Mouse (Mus musculus) ES-Bruce4 (cell line): ENCODE measurements at regions not wholly inside any gene's neighbourhood (a gene's known extent, or its start where the extent isn't known, plus 50 kb on each side); places are given as distances from the start of the nearest gene placed in this dataset.

ENCODE experiments used
- CTCF ChIP-seq: IDR thresholded peaks from one replicate; pipeline ENCODE4 v1.8.1; 2011; ENCODE audit warnings: low read depth, low read length
- EP300 ChIP-seq: IDR thresholded peaks from 2 replicates; pipeline ENCODE4 v1.6.1; 2011; ENCODE audit warnings: low read depth, low read length; ENCODE audit not compliant: insufficient read depth
- POLR2A ChIP-seq: IDR thresholded peaks from one replicate; pipeline ENCODE4 v1.8.1; 2011; ENCODE audit warnings: low read length; ENCODE audit not compliant: insufficient read depth

DNA sequence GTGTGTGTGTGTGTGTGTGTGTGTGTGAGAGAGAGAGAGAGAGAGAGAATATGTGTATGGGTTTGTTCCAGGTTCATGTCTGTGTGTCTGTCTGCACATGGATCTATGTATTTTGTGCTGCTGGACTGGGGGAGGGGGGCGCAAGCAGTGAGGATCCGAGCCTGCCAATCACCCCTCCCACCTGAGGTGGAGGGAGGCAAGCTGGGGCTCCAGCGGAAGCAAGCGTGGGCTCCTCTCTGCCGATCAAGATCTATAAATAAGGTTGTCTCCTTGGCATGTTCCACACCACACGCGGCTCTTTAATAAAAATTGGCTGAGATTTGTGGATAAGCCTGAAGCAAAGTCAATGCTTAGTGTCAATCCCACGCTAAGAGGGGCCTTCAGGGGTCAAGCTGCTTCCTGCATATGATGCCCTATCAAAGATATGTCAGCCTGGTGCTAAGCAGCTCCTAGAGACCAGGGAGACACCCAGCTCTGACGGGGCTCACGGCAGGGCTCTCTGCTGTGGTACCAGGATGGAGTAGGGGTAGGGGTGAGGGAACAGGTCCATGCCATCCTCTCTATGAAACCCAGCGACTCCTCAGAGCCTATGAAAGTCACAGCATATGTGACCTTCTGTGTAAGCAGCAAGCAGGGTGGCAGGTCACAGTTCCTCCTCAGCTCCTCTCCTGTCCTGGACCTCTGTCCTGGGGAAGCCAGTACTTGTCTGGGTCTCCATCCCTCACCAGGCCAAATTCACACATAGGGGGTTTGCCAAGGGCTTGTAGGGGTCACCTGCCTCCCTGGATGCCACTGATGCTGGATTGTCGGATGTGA lies 102.0 kb upstream of the Mvb12b start:
- TF ChIP-seq EP300 (no peak), CTCF (no peak), POLR2A (no peak)
